Mouse (Mus musculus): Measurements from ENCODE around the gene Rab27a.

- TF ChIP-seq CTCF (conservative IDR thresholded peaks at IDR 0.05; ENCODE audit: low read length) (no peak), POU5F1 (IDR thresholded peaks at IDR 0.05; ENCODE audit: borderline replicate concordance, low read length) (no peak), NANOG (IDR thresholded peaks at IDR 0.05; ENCODE audit: borderline replicate concordance, low read length) (0 out of 2 replicates have a peak, but pooled peaks have one; percentile 31)
These were observed 80.5 kb downstream of the Rab27a start for GRCm38 (mm10) chr9:73125043-73125570.

All from E14TG2a.4 (cell line).